Mouse (Mus musculus) heart, embryonic 12.5 days (tissue): ENCODE results near the gene Pla2g5. TPM values are rescaled to one million over a fixed set of nuclear protein-coding genes. Genes with fewer than 3 reads are reported as not detected.
A peak's percentile ranks its signal among the peaks of the same experiment; 100 is the strongest.
"Not testable (repeated sequence)": the region's sequence is repeated elsewhere in the genome, so short reads cannot be mapped to it uniquely, and the experiment has no call there.

Source experiments
- ATAC-seq: fragments of 200-750 bp; cut with Nextera tagmentation; 2 replicates; pipeline ENCODE4 v1.8.0; 2017; ENCODE audit warnings: moderate TSS enrichment, moderate library complexity; ENCODE audit not compliant: insufficient number of reproducible peaks, low FRiP score
- H3K27ac ChIP-seq: fragments of 300-500 bp; sonication (generic); 2 replicates; pipeline ENCODE4 v1.5.1; 2016; ENCODE audit warnings: mild to moderate bottlenecking, moderate library complexity; ENCODE audit not compliant: poor library complexity, severe bottlenecking
- H3K27me3 ChIP-seq: fragments of 300-500 bp; sonication (generic); replicated peaks from 2 replicates; pipeline ENCODE4 v1.6.1; 2016; ENCODE audit warnings: mild to moderate bottlenecking, moderate library complexity
- H3K36me3 ChIP-seq: fragments of 300-500 bp; sonication (generic); 2 replicates; pipeline ENCODE4 v1.6.1; 2016; ENCODE audit warnings: mild to moderate bottlenecking, moderate library complexity
- H3K4me1 ChIP-seq: fragments of 300-500 bp; sonication (generic); replicated peaks from 2 replicates; pipeline ENCODE4 v1.6.1; 2016; ENCODE audit warnings: mild to moderate bottlenecking
- H3K4me2 ChIP-seq: fragments of 300-500 bp; sonication (generic); 2 replicates; pipeline ENCODE4 v1.6.1; 2016; ENCODE audit warnings: mild to moderate bottlenecking, moderate library complexity
- H3K4me3 ChIP-seq: fragments of 300-500 bp; sonication (generic); 2 replicates; pipeline ENCODE4 v1.5.1; 2016; ENCODE audit warnings: mild to moderate bottlenecking
- H3K9ac ChIP-seq: fragments of 300-500 bp; sonication (generic); 2 replicates; pipeline ENCODE4 v1.6.1; 2016; ENCODE audit warnings: mild to moderate bottlenecking, moderate library complexity
- H3K9me3 ChIP-seq: fragments of 300-500 bp; sonication (generic); replicated peaks from 2 replicates; pipeline ENCODE4 v1.6.1; 2016; ENCODE audit warnings: mild to moderate bottlenecking, moderate library complexity
- WGBS: fragments of 180-500 bp; shearing (Covaris S2); methylation state at CpG from one replicate; pipeline ENCODE4 v1.1.7; 2016; 5-methylcytosine and 5-hydroxymethylcytosine counted together
- polyA plus RNA-seq: library from polyadenylated mRNA; unstranded; fragments of >200 nt; fragmentation: Nextera tagmentation; extraction: Ambion mirVana; gene quantifications from 2 replicates; pipeline ENCODE4 v1.2.1, GENCODE M21; 2016

Gene Pla2g5
- polyA plus RNA-seq, result 2.5 and 2.6 TPM in 2 replicates

- Histone ChIP-seq H3K4me3 (no peak within 1 kb of the TSS), H3K9ac (no peak within 1 kb of the TSS), H3K9me3 (no peaks in the 10 kb centered on the region), H3K27me3 (peaks cover 15% of the 10 kb centered on the region; the same call in 1 of the 2 replicates), H3K27ac (no peak within 1 kb of the TSS), H3K4me1 (0 out of 2 replicates have a peak, but pooled peaks cover 3% of the 10 kb centered on the region), H3K36me3 (no peaks in the 10 kb centered on the region), H3K4me2 (no peak within 1 kb of the TSS)
- no peak for ATAC-seq
- WGBS, result 62% methylated on average over 10 of the region's 10 CpGs
Measured at GRCm38 (mm10) chr4:138863344-138863998, at the start of gene Pla2g5. Gene Pla2g5 (minus strand): TSS chr4:138863482.

- Histone ChIP-seq H3K27ac (no peak overlapping the region), H3K4me3 (no peak overlapping the region), H3K4me2 (no peak overlapping the region), H3K9ac (no peak overlapping the region), H3K9me3 (no peaks in the 10 kb centered on the region), H3K4me1 (no peaks in the 10 kb centered on the region), H3K27me3 (no peaks in the 10 kb centered on the region), H3K36me3 (peaks cover 70% of the 10 kb centered on the region)
- ATAC-seq, result no peak
- WGBS, result 91% methylated on average over 18 of the region's 18 CpGs
Measured at GRCm38 (mm10) chr4:138905624-138906337, 42.5 kb upstream of the Pla2g5 start.

- Histone ChIP-seq H3K9me3 (no peaks in the 10 kb centered on the region), H3K4me2 (no peak overlapping the region), H3K27me3 (no peaks in the 10 kb centered on the region), H3K4me3 (no peak overlapping the region), H3K4me1 (0 out of 2 replicates have a peak, but pooled peaks cover 8% of the 10 kb centered on the region), H3K9ac (no peak overlapping the region), H3K27ac (no peak overlapping the region), H3K36me3 (peaks cover 74% of the 10 kb centered on the region)
- ATAC-seq, result no peak
- 65% methylated on average over 7 of the region's 7 CpGs for WGBS
Measured at GRCm38 (mm10) chr4:138899361-138899760, 36.1 kb upstream of the Pla2g5 start.

- H3K9ac ChIP-seq, H3K27me3 ChIP-seq, ATAC-seq, H3K27ac ChIP-seq, H3K4me1 ChIP-seq, H3K4me2 ChIP-seq, H3K4me3 ChIP-seq, H3K9me3 ChIP-seq: not testable (repeated sequence)
- H3K36me3 ChIP-seq, result peaks cover 43% of the 10 kb centered on the region
- WGBS, result 86% methylated on average over 11 of the region's 11 CpGs
Measured at GRCm38 (mm10) chr4:138893789-138894188, 30.5 kb upstream of the Pla2g5 start.

- no peak overlapping the region for H3K4me3 ChIP-seq
- H3K9ac ChIP-seq, result no peak overlapping the region
- H3K27ac ChIP-seq, result no peak overlapping the region
- no peaks in the 10 kb centered on the region for H3K9me3 ChIP-seq
- WGBS, result 76% methylated on average over 6 of the region's 6 CpGs
- no peak; the same call in 1 of the 2 replicates for ATAC-seq
- no peak overlapping the region for H3K4me2 ChIP-seq
- 0 out of 2 replicates have a peak, but pooled peaks cover 3% of the 10 kb centered on the region for H3K4me1 ChIP-seq
- H3K27me3 ChIP-seq, result 0 out of 2 replicates have a peak, but pooled peaks cover 7% of the 10 kb centered on the region
- H3K36me3 ChIP-seq, result peaks cover 40% of the 10 kb centered on the region
Measured at GRCm38 (mm10) chr4:138892655-138893054, 29.4 kb upstream of the Pla2g5 start.

GRCm38 (mm10) chr4:138889635-138890034, 26.4 kb upstream of the Pla2g5 start:
- WGBS, result 72% methylated on average over 8 of the region's 8 CpGs
- no peak overlapping the region for H3K9ac ChIP-seq
- ATAC-seq, result no peak

GRCm38 (mm10) chr4:138889165-138889564, 25.9 kb upstream of the Pla2g5 start:
- ATAC-seq, result no peak
- Histone ChIP-seq H3K27ac (no peak overlapping the region), H3K4me3 (no peak overlapping the region), H3K36me3 (peaks cover 10% of the 10 kb centered on the region; the same call in 1 of the 2 replicates), H3K4me1 (no peaks in the 10 kb centered on the region), H3K9me3 (no peaks in the 10 kb centered on the region), H3K9ac (no peak overlapping the region), H3K27me3 (0 out of 2 replicates have a peak, but pooled peaks cover 7% of the 10 kb centered on the region), H3K4me2 (no peak overlapping the region)
- WGBS, result 66% methylated on average over 7 of the region's 7 CpGs

More at GRCm38 (mm10) chr4:138889635-138890034, 26.4 kb upstream of the Pla2g5 start:
- no peak overlapping the region for H3K4me3 ChIP-seq
- H3K9me3 ChIP-seq, result no peaks in the 10 kb centered on the region
- no peaks in the 10 kb centered on the region for H3K4me1 ChIP-seq
- 0 out of 2 replicates have a peak, but pooled peaks cover 7% of the 10 kb centered on the region for H3K27me3 ChIP-seq
- no peak overlapping the region for H3K4me2 ChIP-seq
- H3K36me3 ChIP-seq, result peaks cover 13% of the 10 kb centered on the region; the same call in 1 of the 2 replicates
- no peak overlapping the region for H3K27ac ChIP-seq

GRCm38 (mm10) chr4:138884261-138884660, 21.0 kb upstream of the Pla2g5 start:
- H3K27me3 ChIP-seq, result peaks cover 41% of the 10 kb centered on the region

GRCm38 (mm10) chr4:138882179-138882578, 18.9 kb upstream of the Pla2g5 start:
- no peaks in the 10 kb centered on the region for H3K36me3 ChIP-seq
- H3K27me3 ChIP-seq, result peaks cover 44% of the 10 kb centered on the region
- peak overlapping the region; percentile 54 for H3K4me2 ChIP-seq
- 0 out of 2 replicates have a peak overlapping the region, but pooled peaks have one; percentile 6 for H3K9ac ChIP-seq
- no peaks in the 10 kb centered on the region for H3K9me3 ChIP-seq
- H3K4me3 ChIP-seq, result peak overlapping the region; percentile 12; the same call in 1 of the 2 replicates
- H3K4me1 ChIP-seq, result peaks cover 11% of the 10 kb centered on the region; the same call in 1 of the 2 replicates
- 12% methylated on average over 16 of the region's 16 CpGs for WGBS
- no peak overlapping the region for H3K27ac ChIP-seq
- ATAC-seq, result no peak

More at GRCm38 (mm10) chr4:138884261-138884660, 21.0 kb upstream of the Pla2g5 start:
- no peaks in the 10 kb centered on the region for H3K9me3 ChIP-seq
- H3K4me3 ChIP-seq, result no peak overlapping the region
- H3K4me1 ChIP-seq, result 0 out of 2 replicates have a peak, but pooled peaks cover 6% of the 10 kb centered on the region
- 21% methylated on average over 6 of the region's 6 CpGs for WGBS
- H3K36me3 ChIP-seq, result no peaks in the 10 kb centered on the region
- H3K27ac ChIP-seq, result no peak overlapping the region
- H3K4me2 ChIP-seq, result no peak overlapping the region
- no peak for ATAC-seq
- no peak overlapping the region for H3K9ac ChIP-seq

- Histone ChIP-seq H3K4me2 (no peak overlapping the region), H3K9me3 (no peaks in the 10 kb centered on the region), H3K4me3 (no peak overlapping the region), H3K27me3 (peaks cover 44% of the 10 kb centered on the region), H3K4me1 (peaks cover 11% of the 10 kb centered on the region; the same call in 1 of the 2 replicates), H3K27ac (no peak overlapping the region), H3K36me3 (no peaks in the 10 kb centered on the region), H3K9ac (no peak overlapping the region)
- no peak for ATAC-seq
- WGBS, result 72% methylated on average over 7 of the region's 7 CpGs
Measured at GRCm38 (mm10) chr4:138880811-138881584, 17.7 kb upstream of the Pla2g5 start.
